Mouse (Mus musculus) gastrocnemius, postnatal 36 days (tissue): ENCODE results near the gene Pde7b. TPM values are rescaled to one million over a fixed set of nuclear protein-coding genes. Genes with fewer than 3 reads are reported as not detected.
A peak's percentile ranks its signal among the peaks of the same experiment; 100 is the strongest.

Experiments used
- DNase-seq, 2 experiments: peaks; one replicate each; pipeline ENCODE4 v3.0.0; 2022
- intact Hi-C: fragments of 180-260 bp; cut with DNase I; formaldehyde crosslinking; loops from one replicate; pipeline ENCODE4 v1.15.1; 2025
- total RNA-seq, 2 experiments: library from RNA; stranded (reverse); gene quantifications; 2 replicates each; pipeline ENCODE4 v1.2.3; 2021

Pde7b gene
- total RNA-seq, 2 experiments from 2014 or later = 32.3 to 39.7 TPM

DNA sequence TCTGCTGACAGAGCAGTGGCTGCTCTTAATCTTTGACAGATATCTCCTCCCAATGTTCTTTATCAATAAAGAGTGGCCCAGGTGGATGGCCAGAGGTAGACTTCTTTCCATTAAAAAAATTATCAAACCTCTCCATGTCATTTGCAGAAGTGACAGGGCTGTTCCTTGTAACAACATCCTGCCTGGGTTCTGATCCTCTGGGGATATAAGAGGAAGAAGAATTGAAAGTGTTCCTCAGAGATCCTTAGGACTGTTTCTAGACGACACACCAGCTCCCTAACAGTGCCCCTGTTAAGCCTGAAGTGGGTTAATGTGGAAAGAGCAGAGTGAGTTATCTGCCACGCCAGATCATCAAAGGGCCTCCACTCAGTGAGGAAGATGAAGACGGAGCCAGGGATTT, 334.3 kb downstream of the Pde7b start:
- no peak for DNase-seq
- intact Hi-C loops = no loop called here

DNA sequence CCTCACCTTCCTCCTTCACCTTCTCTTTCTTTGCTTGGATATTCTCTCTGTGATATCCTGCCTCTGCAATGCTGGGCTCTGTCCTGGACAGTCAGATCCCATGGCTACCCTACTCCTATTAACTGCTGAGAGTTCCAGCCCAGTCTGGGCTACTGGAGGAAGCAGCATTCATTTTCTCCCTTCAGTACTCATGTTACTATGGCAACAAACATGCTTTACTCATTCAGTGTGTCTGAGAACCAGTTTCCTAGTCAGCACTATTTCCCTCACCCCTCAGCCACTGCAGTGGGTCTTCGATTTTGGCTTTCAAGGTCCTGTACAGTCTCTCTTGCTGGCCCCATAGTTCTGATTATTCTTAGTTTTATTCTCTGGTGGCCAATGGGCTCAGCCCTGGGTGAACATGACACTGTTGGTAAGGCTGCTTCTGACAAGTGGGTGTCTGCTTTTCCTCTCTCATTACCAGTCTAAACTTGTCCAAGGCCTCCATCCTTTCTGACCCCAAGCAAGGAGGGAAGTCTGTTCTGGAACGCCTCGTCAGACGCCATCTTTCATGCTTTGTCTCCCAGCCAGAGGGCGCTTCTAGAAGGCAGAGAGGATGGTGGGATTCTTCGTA, 342.0 kb downstream of the Pde7b start:
- intact Hi-C loops = no loop called here
- no peak for DNase-seq

DNA sequence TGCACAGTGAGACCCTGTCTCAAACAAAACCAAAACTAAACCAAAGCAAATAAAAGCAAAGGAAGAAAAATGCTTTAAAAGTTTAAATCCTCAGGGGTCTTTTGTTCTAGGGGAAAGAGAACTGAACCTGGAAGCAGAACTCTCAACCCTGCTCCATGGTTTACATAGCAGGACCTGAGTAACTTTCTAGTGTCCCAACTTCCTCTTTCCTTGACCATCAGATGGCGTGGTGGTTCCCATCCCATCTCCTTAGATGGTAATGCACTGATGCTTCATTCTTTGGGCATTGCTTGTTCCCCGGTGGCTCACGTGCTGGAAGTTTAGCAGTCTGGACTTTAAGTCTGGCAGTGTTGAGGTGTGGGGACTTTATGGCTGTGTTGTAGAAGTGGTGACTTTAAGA, 343.5 kb downstream of the Pde7b start:
- intact Hi-C loops = no loop called here
- no peak for DNase-seq

DNA sequence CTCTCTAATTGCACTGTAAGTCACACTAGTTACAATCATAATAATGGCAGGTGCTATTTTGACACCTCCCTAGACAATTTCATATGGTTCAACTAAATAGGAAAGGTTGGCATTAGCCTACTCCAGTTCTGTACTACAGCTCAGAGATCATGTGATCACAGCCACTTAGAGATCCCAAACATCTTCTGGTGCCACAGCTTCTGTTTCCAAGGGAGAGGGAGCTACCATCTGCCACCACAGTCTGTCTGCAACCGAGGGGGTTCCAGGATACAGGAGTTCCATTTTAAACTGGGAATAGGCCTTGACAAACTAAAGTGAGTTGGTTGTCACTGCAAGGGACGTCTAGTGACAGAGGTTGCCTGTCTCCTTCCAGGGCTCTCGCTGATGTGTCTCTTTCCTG, 344.1 kb downstream of the Pde7b start:
- intact Hi-C loops = no loop called here
- no peak for DNase-seq

DNA sequence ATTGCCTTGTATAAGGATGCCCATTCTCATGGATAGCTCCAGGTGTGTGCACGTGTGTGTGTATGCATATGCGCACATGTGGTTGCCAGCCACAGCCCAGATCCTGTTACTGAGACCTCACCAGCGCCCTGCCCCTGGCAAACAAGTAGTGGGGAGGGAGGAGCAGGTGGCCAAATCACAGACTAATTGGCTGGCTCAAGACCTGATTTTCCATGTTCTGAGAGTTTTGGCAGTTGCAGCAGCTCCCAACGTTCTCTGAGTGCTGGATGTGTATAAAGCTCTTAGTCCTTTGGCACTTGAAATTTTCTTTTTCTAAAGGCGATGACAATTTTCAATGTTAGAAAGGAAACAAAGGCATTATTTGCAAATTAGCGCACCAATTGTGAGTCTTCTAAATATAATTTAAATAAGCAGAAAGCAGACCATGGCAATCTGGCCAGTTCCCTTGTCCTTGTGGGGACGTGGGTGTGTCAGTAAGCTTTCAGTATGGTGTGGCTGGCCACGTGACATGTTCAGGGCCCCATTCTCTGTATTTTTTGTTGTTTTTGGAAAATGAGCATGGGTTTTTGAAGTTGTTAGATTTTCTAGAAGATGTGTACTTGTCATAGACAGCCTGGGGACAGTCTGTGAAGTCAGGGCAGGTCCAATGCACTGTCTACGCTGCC, 345.7 kb downstream of the Pde7b start:
- intact Hi-C loops = no loop called here
- DNase-seq = peak; percentile 24 to 28

DNA sequence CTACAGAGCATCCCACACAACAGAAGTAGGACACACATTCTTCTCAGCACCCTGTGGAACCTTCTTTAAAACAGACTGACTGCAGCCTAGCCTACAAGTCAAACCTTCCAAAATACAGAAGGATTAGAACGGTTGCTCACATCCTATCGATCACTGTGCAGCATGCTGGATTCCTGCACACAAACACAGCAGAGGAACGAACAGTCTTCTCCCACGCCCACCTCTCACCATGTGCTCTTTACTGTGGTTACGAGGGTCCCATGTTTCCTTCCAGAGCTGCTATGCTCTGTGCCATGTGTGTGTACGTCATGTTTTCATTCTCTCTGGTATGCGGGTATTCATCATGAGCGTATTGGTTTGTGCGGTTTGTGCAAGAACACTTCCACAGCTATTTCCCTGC, 347.3 kb downstream of the Pde7b start:
- DNase-seq = no peak
- intact Hi-C loops = no loop called here

DNA sequence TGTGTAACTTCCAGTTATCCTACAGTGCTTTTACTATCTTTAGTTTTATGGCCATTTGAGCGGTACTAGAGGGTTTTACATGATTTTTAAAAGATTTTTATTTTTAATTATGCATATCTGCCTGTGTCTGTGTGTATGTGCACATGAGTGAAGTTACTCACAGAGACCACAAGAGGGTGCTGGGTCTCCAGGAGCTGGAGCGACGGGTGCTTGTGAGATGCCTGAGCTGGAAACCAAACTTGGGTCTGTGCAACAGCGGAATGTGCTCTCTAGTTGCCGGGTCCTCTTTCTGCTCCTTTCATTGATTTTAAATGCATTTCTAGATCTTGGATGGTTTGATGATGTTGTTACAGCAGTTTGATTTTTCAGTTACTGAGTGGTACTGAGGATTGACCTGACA, 352.8 kb downstream of the Pde7b start:
- DNase-seq = no peak
- intact Hi-C loops = no loop called here

DNA sequence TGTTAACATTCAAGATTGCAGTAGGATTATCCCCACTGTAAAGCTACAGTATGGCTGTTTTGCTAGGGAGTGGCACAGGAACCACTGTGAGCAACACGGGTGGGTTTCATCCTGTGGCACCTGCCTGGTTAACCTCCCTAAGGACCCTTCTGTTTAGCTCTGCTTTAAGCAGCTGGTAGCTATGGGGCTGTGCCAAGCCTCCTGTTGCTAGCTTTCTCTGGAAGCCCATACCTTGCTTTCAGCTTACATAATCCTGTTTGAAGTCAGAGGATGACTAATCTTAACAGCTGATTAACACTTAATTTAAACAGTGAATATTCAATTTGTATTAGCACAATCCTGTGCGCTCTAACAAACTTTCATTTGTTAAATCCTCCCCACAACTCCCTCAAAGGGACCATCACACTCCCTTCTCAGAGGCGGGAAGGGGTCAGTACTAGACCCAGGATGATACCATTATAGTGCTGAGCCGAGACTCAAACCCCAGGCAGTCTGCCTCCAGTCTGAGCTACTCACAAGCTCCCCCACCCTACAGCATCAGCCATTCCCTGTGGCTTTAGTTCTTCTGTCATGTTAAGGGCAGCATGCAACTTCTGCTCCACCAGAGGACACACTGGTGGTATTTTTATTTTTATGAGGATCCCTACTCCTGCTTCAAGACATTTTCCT, 362.3 kb downstream of the Pde7b start:
- intact Hi-C loops = loop anchor here (5.0 kb wide), 2 partner anchors 565 to 580 kb away; no protein-coding TSS in a partner anchor

DNA sequence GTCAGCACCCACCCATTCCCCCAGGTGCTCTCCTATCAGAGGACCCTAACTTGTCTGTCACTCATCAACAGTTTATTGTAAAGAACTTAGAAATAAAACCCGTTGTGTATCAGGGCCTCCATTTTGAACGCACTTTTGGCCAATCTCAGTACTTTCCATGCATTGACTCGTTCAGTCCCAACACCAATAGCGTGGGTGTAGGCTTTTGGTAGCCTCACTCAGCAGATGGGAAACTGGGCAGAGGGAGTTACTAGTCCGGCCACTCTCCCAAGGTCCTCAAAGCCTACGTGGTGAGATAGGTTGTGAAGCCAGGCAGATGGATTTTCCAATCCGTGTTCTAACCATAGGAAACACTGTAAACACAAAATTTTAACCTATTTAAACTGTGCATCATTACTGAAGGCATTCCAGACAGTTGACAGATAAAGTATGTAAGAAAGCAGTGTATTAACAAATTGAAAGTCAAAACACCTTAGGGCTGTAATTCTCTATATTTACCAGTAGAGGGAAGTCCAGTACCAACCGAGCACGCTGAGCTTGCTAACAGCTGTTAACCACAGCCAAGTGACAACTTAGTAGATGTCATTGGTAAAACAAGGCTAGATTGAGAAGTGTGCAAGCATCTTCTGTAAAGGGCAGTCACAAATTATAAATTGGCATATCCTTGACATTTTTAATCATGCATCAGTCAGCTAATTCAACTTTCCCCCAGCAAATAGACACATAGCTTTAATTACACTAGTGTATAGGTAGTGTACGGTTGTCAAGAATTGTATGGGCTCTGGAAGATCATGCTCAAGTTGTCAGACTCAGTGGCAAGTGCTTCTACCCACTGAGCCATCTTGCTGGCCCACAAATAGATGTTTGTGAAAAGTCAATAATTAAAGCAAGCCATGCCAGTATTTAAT, 363.1 kb downstream of the Pde7b start:
- intact Hi-C loops = loop anchor here (5.0 kb wide), 2 partner anchors 566 to 581 kb away; no protein-coding TSS in a partner anchor
- DNase-seq = no peak

More for the DNA sequence above, 362.3 kb downstream of the Pde7b start:
- DNase-seq = no peak

DNA sequence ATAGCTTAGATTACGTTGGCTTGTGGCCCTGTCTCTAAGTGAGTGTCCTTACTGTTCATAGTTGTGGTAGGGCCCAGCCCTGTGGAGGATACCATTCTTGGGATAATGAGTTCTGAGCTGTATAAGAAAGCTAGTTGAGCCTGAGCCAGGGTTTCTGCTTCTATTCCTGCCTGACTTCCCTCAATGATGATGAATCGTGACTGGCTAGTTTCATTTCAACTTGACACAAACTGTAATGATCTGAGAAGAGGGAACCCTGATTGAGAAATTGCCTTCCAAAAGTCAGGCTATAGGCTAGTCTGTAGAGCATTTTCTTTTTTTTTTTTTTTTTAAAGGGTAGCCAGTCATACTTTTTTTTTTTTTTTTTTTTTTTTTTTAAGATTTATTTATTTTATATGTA, 376.0 kb downstream of the Pde7b start:
- intact Hi-C loops = no loop called here
- no peak for DNase-seq

Other genes starting within 250 kb of the Pde7b start
- gene Ahi1, start 227.5 kb upstream of the Pde7b start, total RNA-seq = under 1 TPM; 0.91 to 0.94 TPM